Mouse (Mus musculus) gastrocnemius, adult 2 months (tissue): ENCODE data around the gene Zfp148. TPM values are rescaled to one million over a fixed set of nuclear protein-coding genes. Genes with fewer than 3 reads are reported as not detected.

ENCODE experiments used
- DNase-seq: peaks from one replicate; pipeline ENCODE4 v3.0.0; 2022
- H3K27ac ChIP-seq: fragments of 200-600 bp; 2 replicates; pipeline ENCODE4 v1.8.1; 2022; ENCODE audit warnings: mild to moderate bottlenecking
- H3K4me3 ChIP-seq: fragments of 200-600 bp; 2 replicates; pipeline ENCODE4 v1.8.1; 2022; ENCODE audit warnings: mild to moderate bottlenecking, moderate library complexity
- CTCF ChIP-seq: fragments of 200-600 bp; IDR thresholded peaks from 2 replicates; pipeline ENCODE4 v1.8.1; 2022; ENCODE audit warnings: antibody characterized with exemption, mild to moderate bottlenecking, moderate library complexity
- intact Hi-C: fragments of 180-260 bp; cut with DNase I; formaldehyde crosslinking; loops from one replicate; pipeline ENCODE4 v1.15.1; 2025
- total RNA-seq, 2 experiments: library from RNA; stranded (reverse); gene quantifications; 2 replicates each; pipeline ENCODE4 v1.2.3; 2021

The Zfp148 gene
- total RNA-seq, 2 experiments from 2014 or later, result 23.5 to 28.0 TPM

DNA sequence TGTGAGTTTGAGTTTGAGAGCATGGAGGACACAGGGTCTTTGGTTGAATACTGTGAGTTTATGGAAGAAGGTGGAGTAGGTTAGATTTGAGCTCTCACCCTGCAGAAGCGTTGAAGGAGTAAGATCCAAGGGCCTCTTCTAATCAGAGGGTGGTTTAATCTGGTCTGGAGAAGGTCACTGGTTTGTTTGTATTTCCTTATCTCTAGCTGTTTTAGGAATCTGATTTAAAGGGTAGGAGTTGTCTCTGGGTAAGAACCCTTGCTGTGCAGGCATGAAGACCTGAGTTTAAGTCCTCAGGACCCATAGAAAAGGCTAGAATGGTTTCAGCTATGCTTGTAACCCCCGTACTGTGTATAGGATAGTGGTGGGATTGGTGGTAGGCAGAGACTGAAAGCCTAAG is 6.4 kb downstream of the Zfp148 start:
- no peak for DNase-seq
- H3K4me3 ChIP-seq, result no peak overlapping the region
- intact Hi-C loops, result no loop called here
- TF ChIP-seq CTCF, result no peak
- H3K27ac ChIP-seq, result no peak overlapping the region

DNA sequence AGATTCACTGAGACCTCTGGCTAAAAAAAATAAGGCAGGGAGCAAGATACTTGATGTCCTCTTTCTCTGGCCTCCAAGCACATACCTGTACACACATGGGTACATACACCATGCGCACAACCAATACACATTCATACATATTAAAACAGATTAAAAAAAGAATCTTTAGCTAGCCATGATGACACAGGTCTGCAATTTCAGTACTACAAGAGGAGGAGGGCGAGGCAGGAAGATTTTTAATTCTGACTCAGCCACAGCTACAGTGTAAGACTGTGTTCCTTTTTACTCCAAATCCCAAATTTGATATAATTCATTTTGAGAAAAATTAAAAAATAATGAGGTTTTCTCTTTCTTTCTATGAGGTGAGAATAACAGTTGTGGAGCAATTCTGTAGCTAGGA is 6.8 kb downstream of the Zfp148 start:
- intact Hi-C loops, result no loop called here
- Histone ChIP-seq H3K27ac (no peak overlapping the region), H3K4me3 (no peak overlapping the region)
- TF ChIP-seq CTCF, result no peak
- DNase-seq, result no peak

DNA sequence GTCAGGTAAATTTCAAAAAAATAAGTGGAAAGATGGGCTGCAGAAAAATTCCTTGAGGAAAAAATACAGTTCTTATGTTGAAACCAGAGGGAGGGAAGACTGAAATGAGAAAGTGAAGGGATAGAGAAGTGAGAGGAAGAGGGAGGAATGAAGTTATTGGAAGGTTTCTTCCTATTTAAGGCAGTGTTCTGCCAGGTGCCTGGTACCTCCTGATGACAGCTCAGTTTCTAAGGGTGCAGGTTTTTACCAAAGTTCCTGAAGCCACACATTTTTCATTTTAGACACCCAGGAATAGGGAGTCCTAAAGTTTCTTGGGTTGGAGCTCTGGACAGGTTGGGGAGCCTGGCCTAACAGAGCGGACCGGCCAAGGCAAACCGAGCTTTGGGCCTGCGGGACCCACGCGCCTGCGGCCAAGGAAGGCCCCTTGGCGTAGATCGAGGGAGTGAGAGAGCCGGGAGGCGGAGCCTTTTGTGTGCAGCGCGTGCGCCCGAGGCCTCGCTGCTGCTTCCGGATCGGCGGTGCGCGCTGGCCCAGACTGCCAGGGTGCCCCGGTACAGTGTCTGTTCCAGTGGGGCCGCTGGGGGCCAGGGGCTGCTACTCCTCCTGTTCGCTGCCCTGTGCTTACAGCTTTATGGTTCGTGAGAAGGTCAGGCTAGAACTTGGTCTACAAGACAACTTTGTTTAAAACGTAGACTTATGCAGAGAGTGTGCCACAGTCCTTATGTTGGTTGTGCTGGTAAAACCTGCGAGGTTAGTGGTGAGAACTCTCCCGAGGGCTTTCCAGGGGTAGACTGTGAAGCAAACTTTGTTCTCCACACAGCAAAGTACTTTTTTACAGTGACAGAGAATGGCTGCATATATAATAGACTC is 19.5 kb downstream of the Zfp148 start:
- DNase-seq, result peak; percentile 90
- Histone ChIP-seq H3K4me3 (peak overlapping the region; percentile 70), H3K27ac (peak overlapping the region; percentile 91)
- TF ChIP-seq CTCF, result no peak
- intact Hi-C loops, result loop anchor here (2.0 to 5.0 kb wide), 2 partner anchors 17 to 67 kb away; no protein-coding TSS in a partner anchor

DNA sequence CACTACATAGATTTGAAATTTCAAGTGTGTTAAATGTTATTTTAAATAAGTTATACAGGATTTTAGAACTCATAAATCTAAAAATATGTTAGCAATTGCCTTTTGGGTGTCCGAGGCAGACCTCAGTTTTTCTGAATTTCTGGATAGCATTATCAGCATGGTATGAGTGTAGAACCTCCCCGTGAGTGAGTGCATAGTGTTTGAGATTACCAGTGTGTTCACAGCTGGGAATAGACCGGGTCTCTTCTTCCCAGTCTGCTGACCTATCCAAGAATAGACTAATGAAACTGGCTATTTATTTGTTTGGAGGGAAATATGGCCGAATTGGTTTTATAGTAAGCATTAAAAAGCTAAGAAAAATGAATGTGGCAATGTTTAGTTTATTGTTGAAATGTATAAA is 20.3 kb downstream of the Zfp148 start:
- Histone ChIP-seq H3K4me3 (peak overlapping the region; percentile 70), H3K27ac (peak overlapping the region; percentile 91)
- intact Hi-C loops, result loop anchor here (2.0 to 5.0 kb wide), 2 partner anchors 18 to 66 kb away; no protein-coding TSS in a partner anchor
- TF ChIP-seq CTCF, result no peak
- DNase-seq, result no peak

DNA sequence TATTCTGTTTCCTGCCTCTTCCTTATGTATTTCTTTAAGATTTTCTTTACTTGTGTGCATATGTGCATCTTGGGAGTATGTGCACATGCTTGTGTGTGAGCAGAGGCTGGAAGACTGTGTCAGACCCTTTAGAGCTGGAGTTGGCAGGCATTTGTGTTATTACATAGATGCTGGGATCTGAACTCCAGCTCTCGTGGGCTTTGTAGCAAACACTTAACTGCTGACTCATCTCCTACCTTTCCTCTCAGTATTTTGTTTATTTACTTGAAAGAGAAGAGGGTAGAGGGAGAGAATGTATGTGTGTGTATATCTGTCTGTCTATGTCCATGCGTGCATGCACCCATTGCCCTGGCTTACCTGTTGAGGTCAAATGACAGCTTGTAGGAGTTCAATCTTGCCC is 22.6 kb downstream of the Zfp148 start:
- intact Hi-C loops, result loop anchor here (5.0 kb wide), 1 partner anchor 64 kb away; no protein-coding TSS in a partner anchor
- Histone ChIP-seq H3K4me3 (no peak overlapping the region), H3K27ac (peak overlapping the region; percentile 6; the same call in 1 of the 2 replicates)
- TF ChIP-seq CTCF, result no peak
- DNase-seq, result no peak

DNA sequence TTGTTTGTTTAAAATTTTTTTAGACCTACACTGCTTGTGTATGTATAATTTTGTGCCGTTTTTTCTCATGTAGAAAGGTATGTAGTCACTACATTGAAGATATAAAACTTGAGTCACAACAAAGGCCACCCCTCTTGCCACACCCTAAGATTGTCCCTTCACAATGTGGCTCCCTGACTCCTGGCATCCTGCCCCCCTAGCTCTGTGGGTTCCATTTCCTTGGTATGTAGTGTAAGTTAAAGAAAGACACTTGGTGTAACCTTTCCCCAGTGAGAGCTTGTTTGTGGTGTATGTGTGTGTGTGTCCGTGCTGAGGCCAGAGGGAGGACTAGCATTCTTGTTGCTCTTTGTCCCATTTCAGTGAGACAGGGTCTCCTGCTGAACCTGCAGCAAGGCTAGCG is 23.4 kb downstream of the Zfp148 start:
- DNase-seq, result no peak
- intact Hi-C loops, result loop anchor here (5.0 kb wide), 1 partner anchor 63 kb away; no protein-coding TSS in a partner anchor
- no peak overlapping the region for H3K4me3 ChIP-seq
- TF ChIP-seq CTCF, result no peak
- H3K27ac ChIP-seq, result no peak overlapping the region

DNA sequence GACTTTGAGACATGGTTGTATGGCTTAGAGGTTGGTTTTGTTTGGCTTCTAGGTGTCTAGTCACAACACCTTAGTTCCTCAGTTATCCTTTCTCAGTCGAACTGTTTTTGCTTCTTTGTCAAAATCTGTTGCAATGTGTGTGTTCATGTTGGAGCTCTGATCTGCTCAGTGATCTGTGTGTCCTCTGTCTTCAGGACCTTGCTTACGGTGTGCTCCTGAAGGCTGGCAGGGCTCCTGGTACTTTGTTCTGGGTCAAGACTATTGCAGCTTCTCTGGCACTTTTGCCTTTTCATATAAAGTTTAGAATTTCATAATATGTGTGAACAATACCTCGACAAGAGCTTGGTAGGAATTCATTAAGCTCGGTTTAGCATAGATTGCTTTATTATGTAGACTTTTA is 24.9 kb downstream of the Zfp148 start:
- DNase-seq, result no peak
- Histone ChIP-seq H3K27ac (no peak overlapping the region), H3K4me3 (no peak overlapping the region)
- TF ChIP-seq CTCF, result no peak
- intact Hi-C loops, result no loop called here

DNA sequence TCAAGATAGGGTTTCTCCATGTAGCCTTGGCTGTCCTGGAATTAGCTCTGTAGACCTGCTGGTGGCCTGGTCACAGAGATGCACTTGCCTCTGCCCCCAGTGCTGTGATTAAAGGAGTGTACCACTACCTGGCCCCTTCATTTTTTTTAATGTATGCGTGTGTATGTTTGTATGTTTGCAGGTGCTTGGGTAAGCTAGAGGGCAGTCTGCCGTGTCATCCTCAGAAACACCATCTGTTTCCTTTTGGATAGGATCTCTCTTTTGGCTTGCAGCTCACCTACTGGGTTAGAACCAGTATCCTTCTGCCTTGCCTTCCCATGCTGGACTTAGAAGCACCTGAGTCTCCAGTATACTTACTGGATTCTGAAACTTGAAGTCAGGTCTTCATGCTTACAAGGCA is 29.5 kb downstream of the Zfp148 start:
- DNase-seq, result no peak
- no peak for TF ChIP-seq CTCF
- Histone ChIP-seq H3K27ac (no peak overlapping the region), H3K4me3 (no peak overlapping the region)
- intact Hi-C loops, result no loop called here

DNA sequence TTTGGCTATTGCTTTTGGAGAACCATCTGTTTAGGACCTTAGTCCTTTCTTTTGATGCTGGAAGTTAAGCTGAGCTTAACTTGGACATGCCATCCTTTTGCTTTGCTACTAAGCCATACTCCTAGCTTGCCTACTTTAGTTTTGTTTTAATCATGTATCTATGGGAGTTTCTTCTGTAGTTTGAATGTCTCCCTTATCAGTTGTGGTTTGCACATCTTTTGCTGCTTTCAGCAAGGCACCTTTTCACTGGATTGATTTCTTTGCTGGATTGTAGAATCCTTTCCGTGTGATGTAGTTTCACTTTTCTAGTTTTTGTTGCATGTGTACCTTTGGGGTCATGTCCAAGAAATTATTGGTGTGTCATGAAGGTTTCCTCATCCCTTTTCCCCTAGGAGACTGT is 30.0 kb downstream of the Zfp148 start:
- intact Hi-C loops, result no loop called here
- no peak for TF ChIP-seq CTCF
- DNase-seq, result no peak
- Histone ChIP-seq H3K27ac (no peak overlapping the region), H3K4me3 (no peak overlapping the region)

DNA sequence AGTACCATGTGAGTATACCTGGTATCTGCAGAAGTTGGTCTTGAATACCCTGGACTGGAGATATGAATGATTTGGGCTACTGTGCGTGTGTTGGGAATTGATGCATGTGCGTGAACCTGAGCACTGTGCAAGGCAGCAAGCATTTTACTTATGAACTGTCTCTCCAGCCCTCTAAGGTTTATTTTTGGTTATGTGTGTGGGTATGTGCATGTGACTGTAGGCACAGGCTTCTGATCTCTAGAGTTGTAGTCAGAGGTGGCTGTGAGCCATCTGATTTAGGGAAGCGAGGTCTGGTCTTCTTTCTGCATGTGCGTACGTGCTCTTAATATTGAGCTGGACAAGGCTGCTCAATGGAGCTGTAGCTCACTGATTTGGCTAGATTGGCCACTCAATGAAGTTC is 33.6 kb downstream of the Zfp148 start:
- TF ChIP-seq CTCF, result no peak
- intact Hi-C loops, result no loop called here
- DNase-seq, result no peak
- no peak overlapping the region for H3K4me3 ChIP-seq
- peak overlapping the region; percentile 59 for H3K27ac ChIP-seq

DNA sequence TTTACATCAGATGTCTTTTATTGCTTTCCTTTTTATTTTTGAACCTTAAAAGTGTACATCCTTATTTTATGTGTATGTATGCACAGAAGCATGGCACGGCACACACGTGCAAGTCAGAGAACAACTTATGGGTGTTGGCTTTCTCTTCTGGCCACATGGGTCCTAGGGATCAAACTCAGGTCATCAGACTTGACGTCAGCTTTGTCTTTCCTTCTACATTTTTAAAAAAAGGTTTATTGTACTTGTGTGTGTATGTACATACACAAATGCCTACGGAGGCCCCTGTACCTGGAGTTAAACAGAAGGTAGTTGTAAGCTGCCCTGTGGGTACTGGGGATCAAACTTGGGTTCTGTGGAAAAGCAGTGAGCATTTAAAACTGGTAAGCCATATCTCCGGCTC is 35.0 kb downstream of the Zfp148 start:
- Histone ChIP-seq H3K27ac (peak overlapping the region; percentile 0; the same call in 1 of the 2 replicates), H3K4me3 (no peak overlapping the region)
- intact Hi-C loops, result no loop called here
- no peak for DNase-seq
- TF ChIP-seq CTCF, result no peak

DNA sequence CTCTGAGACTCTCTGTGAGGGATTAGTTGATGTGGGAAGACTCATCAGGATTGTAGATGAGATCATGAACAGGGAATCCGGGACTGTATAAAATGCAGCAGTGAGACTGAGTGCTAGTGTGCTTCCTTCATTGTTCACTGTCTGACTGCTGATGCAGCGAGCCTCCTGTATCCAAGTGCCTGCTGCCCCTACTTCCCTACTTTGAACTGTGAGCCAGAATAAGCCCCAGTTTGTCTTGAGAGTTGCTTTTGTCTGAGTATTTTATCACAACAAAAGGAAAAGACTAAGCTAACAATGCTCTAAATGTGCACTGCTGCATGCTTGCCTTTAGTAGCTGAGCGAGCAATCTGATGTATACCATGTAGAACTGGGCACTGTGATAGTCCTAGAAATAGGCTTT is 47.7 kb downstream of the Zfp148 start:
- intact Hi-C loops, result no loop called here
- TF ChIP-seq CTCF, result no peak
- H3K27ac ChIP-seq, result no peak overlapping the region
- DNase-seq, result no peak
- no peak overlapping the region for H3K4me3 ChIP-seq

DNA sequence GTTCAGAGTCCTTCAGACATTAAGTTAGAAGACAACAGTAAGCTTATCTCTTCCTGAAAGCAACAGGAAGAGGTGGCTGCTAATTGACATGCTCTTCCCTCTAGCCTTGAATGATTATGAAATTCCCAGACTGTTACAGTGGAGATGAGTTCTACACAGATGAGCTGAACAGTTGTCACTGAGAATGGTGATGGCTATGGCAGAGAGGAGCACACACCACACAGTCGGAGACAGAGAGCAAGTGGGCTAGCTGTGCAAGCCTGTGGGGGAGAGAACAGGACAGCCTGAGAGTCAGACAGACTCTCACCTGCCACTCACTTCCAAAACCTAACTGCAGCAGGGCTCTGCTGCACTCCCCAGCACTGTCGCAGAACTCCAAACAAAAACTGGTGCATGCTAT is 51.0 kb downstream of the Zfp148 start:
- Histone ChIP-seq H3K27ac (no peak overlapping the region), H3K4me3 (no peak overlapping the region)
- no peak for TF ChIP-seq CTCF
- intact Hi-C loops, result no loop called here
- DNase-seq, result no peak

DNA sequence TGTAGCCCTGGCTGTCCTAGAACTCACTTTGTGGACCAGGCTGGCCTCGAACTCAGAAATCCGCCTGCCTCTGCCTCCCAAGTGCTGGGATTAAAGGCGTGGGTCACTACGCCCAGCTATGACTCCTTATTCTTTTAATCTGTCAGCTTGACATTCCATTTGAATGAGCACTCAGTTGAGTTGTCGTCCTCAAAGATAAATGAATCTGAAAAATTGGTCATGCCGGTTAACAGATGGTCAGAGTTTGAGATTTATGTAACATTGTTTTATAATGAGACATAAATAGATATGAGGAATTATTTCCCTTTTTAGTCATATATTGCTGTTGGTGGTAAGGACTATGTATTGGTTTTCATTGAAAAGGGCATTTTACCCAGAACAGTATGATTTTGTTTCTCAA is 60.4 kb downstream of the Zfp148 start:
- Histone ChIP-seq H3K27ac (no peak overlapping the region), H3K4me3 (no peak overlapping the region)
- DNase-seq, result no peak
- TF ChIP-seq CTCF, result no peak
- intact Hi-C loops, result no loop called here
